Mouse (Mus musculus) layer of hippocampus, adult 18-20 months (tissue): Measurements from ENCODE around the gene Eif4a1. TPM values are rescaled to one million over a fixed set of nuclear protein-coding genes. Genes with fewer than 3 reads are reported as not detected.

Source experiments
- DNase-seq, 2 experiments: peaks; one replicate each; pipeline ENCODE4 v3.0.0; 2022; ENCODE audit warnings: low spot score in 2 of 2
- total RNA-seq, 2 experiments: library from RNA; stranded (reverse); gene quantifications; 2 replicates each; pipeline ENCODE4 v1.2.3; 2021

The Eif4a1 gene
- total RNA-seq, 2 experiments from 2014 or later, result 325 to 357 TPM

DNA sequence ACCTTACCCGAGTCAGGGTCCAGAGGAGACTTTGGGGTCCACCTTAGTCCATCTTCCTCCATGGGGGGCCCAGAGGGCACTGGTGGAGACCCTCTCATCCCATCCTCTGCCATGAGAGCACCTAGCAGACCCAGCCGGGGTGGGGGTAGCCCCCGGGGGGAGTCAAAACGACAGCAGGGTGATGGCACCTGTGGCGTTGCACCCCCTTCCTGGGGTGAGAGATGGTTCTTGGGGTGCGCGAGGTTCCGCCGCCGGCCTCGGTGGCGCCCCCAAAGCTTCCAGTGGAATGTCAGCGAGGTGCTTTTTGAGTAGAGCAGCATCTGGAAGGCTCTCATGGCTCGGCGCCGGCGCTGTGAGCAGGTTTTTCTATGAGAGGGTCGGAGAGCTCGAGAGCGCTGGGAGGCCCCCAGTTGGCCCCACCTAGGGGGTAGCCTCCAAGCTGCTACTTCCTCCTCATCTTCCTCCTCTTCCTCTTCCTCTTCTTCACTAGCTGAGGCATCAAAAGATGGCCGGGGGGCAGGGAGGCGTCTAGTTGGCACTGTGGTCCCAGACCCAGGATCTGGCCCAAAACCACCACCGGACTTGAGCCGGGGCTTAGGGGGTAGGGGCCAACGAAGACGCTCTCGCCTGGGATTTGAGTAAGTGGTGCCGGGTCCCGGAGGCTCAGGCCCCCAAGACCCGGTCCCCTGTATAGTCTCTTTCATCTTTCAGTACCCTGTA lies 8.1 kb upstream of the Eif4a1 start:
- DNase-seq, result no peak

DNA sequence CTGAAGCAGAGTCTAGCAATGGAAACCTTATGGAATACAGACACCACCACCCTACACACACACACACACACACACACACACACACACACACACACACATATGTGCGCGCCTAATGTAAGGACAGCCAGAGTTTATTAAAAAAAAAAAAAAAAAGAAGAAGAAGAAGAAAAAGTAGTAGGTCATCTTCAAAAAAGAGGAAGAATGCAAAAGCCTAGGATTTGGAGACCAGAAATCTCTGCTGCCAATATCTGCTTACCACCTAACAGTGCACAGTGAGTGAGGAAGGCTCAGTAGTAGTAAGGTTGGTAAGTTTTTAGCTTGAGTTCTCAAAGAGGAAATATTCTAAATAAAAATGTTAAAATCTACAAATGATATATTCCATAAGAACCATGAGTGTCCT lies 6.9 kb upstream of the Eif4a1 start:
- DNase-seq, result no peak

DNA sequence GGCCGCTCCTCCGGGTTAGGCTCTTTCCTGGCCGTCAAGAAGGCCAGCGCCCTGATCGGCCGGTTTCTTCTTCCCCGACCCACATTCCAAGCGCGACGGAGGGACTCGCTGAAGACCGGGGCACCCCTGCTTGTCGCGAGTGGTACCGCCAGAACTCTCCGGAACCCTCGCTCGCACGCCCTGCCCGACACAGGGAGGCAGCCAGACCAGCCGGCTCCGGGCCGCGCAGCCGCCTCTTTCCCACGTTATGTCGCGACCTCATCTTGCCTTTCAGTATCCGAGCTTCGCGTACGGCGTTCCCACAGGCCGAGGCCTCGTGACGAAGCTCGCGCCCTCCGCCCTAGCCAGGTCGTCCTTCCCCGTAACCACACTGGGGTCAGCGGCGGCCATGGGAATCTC lies 498 bp downstream of the Eif4a1 start:
- no peak for DNase-seq

- DNase-seq, result peak; percentile 90 to 96
Measured at GRCm38 (mm10) chr11:69670786-69671725, 1.2 kb downstream of the Eif4a1 start.

DNA sequence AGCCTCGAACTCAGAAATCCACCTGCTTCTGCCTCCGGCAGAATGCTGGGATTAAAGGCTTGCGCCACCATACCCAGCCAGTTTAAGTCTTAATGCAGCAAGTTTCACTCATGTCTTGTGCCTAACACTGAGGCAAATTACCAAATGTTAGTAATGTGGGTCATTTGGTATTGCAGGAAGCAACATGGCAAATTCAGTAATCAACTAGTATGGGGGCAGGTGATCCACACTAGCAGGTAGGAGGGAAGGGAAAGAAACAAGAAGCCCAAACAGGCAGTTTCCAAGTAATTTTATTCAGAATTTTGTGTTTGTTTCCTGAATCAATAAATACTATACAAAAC lies 5.6 kb downstream of the Eif4a1 start:
- DNase-seq, result no peak

- peak; percentile 66 to 77 for DNase-seq
Measured at GRCm38 (mm10) chr11:69665961-69666664, 6.1 kb downstream of the Eif4a1 start, which contains the start of gene Cd68. Cd68 (minus strand) TSS chr11:69666153.

DNA sequence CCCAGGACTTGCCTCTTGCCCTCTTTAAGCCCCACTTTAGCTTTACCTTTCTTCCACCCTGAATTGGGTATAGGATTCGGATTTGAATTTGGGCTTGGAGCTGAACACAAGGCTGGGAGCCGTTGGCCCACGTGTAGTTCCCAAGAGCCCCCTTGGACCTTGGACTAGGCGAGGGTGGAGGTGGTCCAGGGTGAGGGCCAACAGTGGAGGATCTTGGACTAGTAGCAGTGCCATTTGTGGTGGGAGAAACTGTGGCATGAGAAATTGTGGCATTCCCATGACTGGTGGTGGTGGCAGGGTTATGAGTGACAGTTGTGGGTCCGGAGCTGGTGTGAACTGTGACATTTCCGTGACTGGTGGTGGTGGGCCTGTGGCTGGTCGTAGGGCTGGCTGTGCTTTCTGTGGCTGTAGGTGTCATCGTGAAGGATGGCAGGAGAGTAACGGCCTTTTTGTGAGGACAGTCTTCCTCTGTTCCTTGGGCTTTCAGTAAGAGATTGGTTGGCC lies 6.7 kb downstream of the Eif4a1 start:
- no peak for DNase-seq

DNA sequence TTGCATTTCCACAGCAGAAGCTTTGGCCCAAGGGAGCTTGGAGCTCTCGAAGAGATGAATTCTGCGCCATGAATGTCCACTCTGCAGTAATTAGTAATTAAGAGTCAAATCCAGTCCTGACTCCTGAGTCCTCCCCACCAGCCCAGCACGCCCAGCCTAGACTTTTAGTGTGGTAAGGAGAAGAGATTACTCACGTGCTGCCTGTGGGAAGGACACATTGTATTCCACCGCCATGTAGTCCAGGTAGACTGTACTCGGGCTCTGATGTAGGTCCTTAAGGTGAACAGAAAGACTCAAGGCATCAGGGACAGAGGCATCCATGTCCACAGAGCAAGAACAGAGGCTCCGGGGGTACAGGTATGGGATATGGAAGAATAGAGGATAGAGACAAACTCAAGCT lies 7.4 kb downstream of the Eif4a1 start:
- no peak for DNase-seq

DNA sequence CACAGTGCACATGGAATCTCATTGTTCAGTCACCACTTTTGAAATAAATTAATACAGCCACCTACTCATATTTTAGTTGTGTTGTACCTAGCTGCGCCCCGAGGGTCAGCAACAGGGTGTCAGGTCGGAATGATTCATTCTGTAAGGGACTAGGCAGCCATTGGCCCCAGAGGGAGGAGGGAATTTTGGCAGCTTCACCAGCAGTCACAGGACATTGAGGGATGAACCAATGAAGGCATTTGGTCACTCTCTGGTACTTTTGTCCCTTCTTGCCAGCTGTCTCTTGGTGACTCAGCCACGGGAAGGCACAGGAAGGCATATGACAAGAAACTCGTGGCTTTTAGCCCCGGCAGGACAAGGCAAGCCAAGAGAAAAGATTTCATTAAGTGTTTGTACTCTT lies 8.4 kb downstream of the Eif4a1 start:
- DNase-seq, result no peak

DNA sequence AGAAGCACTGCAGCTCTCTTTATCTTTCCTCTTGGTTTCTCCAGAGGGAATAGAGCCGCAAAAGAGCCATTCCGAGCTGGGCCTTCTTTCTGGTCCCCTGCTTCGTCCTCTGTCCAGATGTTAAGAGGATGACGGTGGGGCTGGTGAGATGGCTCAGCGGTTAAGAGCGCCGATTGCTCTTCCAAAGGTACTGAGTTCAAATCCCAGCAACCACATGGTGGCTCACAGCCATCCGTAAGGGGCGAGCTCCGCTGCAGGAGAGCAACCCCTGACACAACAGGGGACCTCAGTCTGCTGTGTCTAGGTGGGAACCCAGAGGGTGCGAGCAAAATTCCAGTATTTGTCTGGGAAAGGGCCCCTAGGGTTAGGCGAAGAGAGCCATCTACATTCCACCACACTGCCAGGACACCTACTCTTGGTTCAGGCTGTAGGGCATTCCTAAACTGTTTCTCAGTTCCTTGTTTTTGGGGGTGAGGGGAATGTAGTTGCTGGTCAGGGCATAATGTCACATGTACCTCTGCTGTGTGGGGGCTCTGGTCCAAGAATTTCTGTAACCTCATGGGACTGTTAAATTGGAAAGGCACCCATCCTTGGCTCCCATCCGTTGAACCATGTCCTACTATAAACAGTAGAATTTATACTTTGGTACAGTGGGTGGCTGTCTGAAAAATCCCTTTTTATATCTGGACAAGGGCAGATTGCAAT lies 9.1 kb downstream of the Eif4a1 start:
- no peak for DNase-seq

GRCm38 (mm10) chr11:69662213-69662966 lies 9.8 kb downstream of the Eif4a1 start, which contains the start of gene Mpdu1:
Mpdu1 (minus strand) TSS chr11:69662642.
- peak; percentile 93 to 94 for DNase-seq

DNA sequence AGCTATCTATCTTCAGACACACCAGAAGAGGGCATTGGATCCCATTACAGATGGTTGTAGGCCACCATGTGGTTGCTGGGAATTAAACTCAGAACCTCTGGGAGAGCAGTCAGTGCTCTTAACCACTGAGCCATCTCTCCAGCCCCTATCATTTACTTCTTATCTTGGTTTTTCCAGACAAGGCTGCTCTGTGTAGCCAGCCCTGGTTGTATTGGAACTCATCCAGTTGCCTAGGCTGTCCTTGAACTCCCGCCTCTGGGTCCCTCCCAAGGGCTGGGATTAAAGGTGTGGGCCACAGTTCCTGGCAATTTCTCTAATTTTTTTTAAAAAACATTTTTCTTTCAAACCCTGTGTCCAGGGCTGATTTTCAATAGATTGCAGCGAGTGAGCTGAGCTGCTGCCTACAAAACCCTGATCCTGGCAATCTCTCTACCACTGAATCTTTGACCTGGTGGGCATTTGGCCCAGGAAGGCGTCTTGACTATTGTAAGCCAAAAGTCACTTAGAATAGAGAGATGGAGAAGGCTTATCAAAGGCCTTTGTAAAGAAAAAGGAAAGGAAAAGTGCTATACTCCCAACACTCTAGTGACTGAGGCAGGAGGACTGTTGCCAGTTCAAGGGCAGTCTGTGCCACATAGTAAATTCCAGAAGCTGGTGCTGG lies 10.9 kb downstream of the Eif4a1 start:
- no peak for DNase-seq

DNA sequence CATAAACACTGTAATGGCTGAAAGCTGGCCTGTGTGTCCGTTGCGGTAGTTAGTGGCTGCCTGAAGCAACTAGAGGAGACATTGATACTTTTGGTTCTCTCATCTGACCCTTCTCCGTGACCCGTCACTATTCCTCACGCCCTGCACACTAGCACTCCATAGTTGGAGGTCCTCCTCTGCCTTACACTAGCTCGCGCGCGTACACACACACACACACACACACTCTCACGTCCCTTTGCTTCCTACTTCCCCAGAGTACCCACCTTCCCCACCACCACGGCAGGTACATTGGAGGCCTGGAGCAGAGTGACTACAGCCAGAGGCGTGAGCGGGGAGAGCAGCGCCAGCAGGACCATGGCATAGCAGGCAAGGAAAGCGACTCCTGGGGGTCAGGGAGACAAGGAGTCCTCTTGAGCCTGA lies 14.8 kb downstream of the Eif4a1 start:
- no peak for DNase-seq

DNA sequence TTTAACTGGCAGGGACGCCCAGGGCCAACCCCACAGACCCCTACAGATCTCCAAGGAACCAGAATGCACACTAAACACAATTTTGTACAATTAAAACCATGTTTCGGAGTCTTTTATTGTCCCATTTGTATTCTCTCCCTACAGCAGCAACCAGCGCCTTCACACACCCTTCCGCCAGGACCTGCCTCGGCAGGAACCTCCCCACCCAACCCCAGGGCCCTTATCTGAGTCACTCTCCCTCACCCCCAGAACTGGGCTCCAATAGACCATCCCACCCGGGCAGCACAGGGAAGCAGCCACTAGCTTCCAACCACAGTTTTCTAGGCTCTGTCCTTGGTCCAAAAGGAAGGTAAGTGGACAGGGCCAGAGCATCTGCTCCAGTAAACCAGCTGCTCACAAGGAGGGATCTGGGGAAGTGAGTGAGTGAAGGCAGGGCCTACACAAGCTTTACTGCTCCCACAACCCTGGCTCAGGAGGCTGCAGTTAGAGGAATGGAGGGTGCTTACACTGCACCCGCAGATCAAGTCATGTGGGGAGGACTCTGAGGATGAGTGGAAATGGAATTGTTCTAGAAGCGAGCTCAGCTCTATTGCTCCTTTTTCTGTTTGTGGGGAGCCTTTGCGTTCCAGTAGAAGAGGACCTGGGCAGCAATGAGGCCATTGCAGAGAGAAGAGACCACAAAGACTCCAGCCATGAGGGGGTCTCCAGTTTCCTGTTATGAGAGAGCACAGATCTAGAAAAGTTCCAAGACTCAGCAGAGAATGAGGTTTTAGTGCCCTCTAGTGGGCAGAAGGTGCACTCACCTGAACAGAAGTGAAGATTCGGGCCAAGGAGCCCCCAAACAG lies 15.4 kb downstream of the Eif4a1 start:
- peak in 1 of 2 experiments; percentile 59 for DNase-seq

DNA sequence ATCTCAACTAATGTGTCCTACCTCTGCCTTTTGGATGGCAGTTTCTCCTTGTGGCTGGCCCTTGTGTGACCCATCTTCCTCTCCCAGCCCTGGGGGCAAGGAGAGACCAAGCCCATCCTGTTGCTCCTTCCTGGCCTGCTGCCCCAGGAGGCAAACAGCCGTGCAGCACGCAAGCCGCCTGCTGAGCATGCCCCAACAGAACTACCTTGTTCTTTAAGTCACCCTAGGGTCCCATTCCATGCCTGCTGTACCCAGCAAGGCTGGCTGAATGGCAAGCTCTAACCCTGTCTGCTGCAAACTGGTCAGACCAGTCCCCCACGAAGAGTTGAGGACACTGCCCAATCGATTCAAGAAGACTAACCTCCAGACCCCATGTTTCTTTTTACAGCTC lies 16.2 kb downstream of the Eif4a1 start:
- DNase-seq, result no peak

DNA sequence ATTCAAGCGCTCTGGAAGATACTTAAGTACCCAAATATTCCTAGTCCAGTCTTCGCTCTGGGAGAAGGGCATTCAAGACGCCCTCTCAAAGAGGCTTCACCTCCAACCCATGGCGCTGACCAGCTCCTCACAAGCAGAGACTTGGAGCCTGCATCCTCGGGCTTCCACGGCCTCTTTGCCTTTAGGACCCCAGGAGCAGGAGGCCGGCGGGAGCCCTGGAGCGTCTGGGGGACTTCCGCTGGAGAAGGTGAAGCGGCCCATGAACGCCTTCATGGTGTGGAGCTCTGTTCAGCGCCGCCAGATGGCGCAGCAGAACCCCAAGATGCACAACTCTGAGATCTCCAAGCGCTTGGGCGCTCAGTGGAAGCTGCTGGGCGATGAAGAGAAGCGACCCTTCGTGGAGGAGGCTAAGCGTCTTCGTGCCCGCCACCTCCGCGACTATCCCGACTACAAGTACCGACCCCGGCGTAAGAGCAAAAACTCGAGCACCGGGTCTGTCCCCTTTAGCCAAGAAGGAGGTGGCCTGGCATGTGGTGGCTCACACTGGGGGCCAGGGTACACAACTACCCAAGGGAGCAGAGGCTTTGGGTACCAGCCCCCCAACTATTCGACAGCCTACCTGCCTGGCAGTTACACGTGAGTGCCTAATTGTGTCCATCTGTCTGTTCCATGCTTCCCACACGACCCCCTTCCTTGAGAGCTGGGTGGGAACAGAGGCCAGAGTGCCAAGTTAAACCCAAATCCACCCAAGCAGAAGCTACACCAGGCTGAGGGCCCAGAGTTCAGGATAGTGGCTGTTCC lies 16.8 kb downstream of the Eif4a1 start, which contains the start of gene Sox15:
Sox15 (plus strand) TSS at position 51 of the 801 bp plus-strand sequence.
- DNase-seq, result peak in 1 of 2 experiments; percentile 84

DNA sequence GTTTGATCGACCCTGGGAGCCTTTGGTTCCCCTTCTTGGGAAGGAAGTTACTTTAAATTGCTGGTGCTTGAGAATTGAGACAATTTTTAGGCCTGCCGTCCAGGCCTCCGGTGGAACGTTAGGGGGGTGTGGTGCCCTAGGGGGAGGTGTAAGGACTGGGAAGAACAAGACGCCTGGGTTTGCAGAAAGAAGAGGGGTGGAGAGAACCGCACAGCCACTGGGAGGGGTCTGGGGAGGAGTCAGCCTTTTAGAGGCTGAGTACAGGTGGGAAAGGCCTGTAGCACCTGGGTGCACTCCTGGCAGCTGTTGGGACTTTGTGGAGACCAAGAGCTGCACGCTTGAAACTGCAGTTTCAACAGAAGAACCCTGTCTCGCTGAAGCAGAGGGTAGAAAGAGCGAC lies 17.5 kb downstream of the Eif4a1 start:
- no peak for DNase-seq

GRCm38 (mm10) chr11:69653399-69653798 lies 18.8 kb downstream of the Eif4a1 start:
- DNase-seq, result no peak
